Mouse (Mus musculus) kidney, embryonic 14.5 days (tissue): ENCODE results near the gene Nav2. TPM values are rescaled to one million over a fixed set of nuclear protein-coding genes. Genes with fewer than 3 reads are reported as not detected.
A peak's percentile ranks its signal among the peaks of the same experiment; 100 is the strongest.

Experiments
- ATAC-seq: fragments of 200-750 bp; cut with Nextera tagmentation; 2 replicates; pipeline ENCODE4 v1.8.0; 2017; ENCODE audit warnings: moderate number of reproducible peaks, mild to moderate bottlenecking, moderate TSS enrichment, moderate library complexity; ENCODE audit not compliant: low FRiP score, low TSS enrichment
- H3K27ac ChIP-seq: fragments of 300-500 bp; sonication (generic); 2 replicates; pipeline ENCODE4 v1.5.1; 2014; ENCODE audit warnings: low read depth, mild to moderate bottlenecking, low read length, moderate library complexity, mixed read lengths
- H3K27me3 ChIP-seq: fragments of 300-500 bp; sonication (generic); 2 replicates; pipeline ENCODE4 v1.6.1; 2014; ENCODE audit warnings: mild to moderate bottlenecking, low read length; ENCODE audit not compliant: control insufficient read depth, insufficient read depth
- H3K36me3 ChIP-seq: fragments of 300-500 bp; sonication (generic); 2 replicates; pipeline ENCODE4 v1.6.1; 2014; ENCODE audit warnings: low read length, mixed read lengths; ENCODE audit not compliant: control insufficient read depth, insufficient read depth
- H3K4me1 ChIP-seq: fragments of 300-500 bp; sonication (generic); 2 replicates; pipeline ENCODE4 v1.6.1; 2014; ENCODE audit warnings: low read length, mixed read lengths; ENCODE audit not compliant: control insufficient read depth, insufficient read depth
- H3K4me2 ChIP-seq: fragments of 300-500 bp; sonication (generic); replicated peaks from 2 replicates; pipeline ENCODE4 v1.6.1; 2014; ENCODE audit warnings: low read depth, mild to moderate bottlenecking, low read length
- H3K4me3 ChIP-seq: fragments of 300-500 bp; sonication (generic); 2 replicates; pipeline ENCODE4 v1.5.1; 2014; ENCODE audit warnings: mild to moderate bottlenecking, low read length
- H3K9ac ChIP-seq: fragments of 300-500 bp; sonication (generic); 2 replicates; pipeline ENCODE4 v1.6.1; 2014; ENCODE audit warnings: low read depth, mild to moderate bottlenecking, low read length, moderate library complexity
- H3K9me3 ChIP-seq: fragments of 300-500 bp; sonication (generic); 2 replicates; pipeline ENCODE4 v1.6.1; 2016; ENCODE audit warnings: low read length; ENCODE audit not compliant: control insufficient read depth
- WGBS: fragments of 180-500 bp; shearing (Covaris S2); extraction: QIAGEN DNeasy Blood & Tissue Kit; methylation state at CpG from one replicate; pipeline ENCODE4 v1.1.7; 2014; 5-methylcytosine and 5-hydroxymethylcytosine counted together
- polyA plus RNA-seq: library from polyadenylated mRNA; unstranded; fragments of >200 nt; fragmentation: Nextera tagmentation; extraction: Ambion mirVana; gene quantifications from 2 replicates; pipeline ENCODE4 v1.2.1, GENCODE M21; 2014

Gene Nav2
- polyA plus RNA-seq, 1 experiment from 2014 or later: 49.2 TPM

GRCm38 (mm10) chr7:49055273-49055672 is 146.8 kb downstream of the Nav2 start:
- Histone ChIP-seq H3K4me3 (no peak overlapping the region), H3K27me3 (no peaks in the 10 kb centered on the region), H3K27ac (no peak overlapping the region), H3K9ac (no peak overlapping the region), H3K36me3 (no peaks in the 10 kb centered on the region), H3K4me2 (no peak overlapping the region), H3K9me3 (no peaks in the 10 kb centered on the region), H3K4me1 (no peaks in the 10 kb centered on the region)
- WGBS: 88% methylated on average over 10 of the region's 10 CpGs
- no peak for ATAC-seq

DNA sequence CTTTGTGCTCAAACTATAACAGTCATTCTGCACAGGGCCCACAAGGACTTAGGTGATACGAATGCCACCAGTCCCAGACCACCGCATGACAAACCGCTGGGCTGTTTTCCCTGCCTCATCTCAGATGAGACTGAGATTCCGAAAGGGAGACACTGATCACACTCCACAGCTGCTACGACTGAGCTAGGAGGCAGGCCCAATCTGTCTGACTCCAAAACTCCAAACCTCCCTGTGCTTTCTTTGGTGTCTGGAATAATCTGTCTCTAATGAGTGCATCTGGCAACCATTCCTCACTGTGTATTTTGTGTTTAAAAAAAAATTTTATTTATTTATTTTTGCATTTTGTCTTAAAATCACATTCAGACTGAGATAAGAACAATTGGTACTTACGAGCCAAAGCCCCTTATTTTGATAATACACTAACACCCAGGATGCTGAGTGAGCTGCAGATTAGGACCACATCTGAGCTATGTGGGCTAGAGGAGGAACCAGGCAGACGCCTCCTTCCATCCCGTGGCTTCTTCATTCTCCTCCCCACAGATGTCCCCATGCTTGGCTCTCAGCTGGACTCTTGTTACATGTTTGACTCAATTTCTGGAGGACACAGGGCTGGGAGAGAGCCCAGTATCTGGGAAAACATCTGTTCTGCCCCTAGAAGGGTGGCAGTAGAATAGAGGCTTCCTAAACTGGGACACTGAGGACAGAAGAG is 149.9 kb downstream of the Nav2 start:
- Histone ChIP-seq H3K27ac (no peak overlapping the region), H3K4me2 (no peak overlapping the region), H3K36me3 (no peaks in the 10 kb centered on the region), H3K9ac (no peak overlapping the region), H3K27me3 (no peaks in the 10 kb centered on the region), H3K4me3 (no peak overlapping the region), H3K9me3 (no peaks in the 10 kb centered on the region), H3K4me1 (no peaks in the 10 kb centered on the region)
- 76% methylated on average over 8 of the region's 8 CpGs for WGBS
- no peak for ATAC-seq

GRCm38 (mm10) chr7:49064792-49065521 is 156.4 kb downstream of the Nav2 start:
- Histone ChIP-seq H3K9me3 (no peaks in the 10 kb centered on the region), H3K27ac (no peak overlapping the region), H3K9ac (no peak overlapping the region), H3K4me2 (no peak overlapping the region), H3K27me3 (no peaks in the 10 kb centered on the region), H3K4me3 (no peak overlapping the region), H3K4me1 (peaks cover 5% of the 10 kb centered on the region; the same call in 1 of the 2 replicates), H3K36me3 (no peaks in the 10 kb centered on the region)
- whole genome bisulfite sequencing: 84% methylated on average over 4 of the region's 4 CpGs
- ATAC-seq: no peak

GRCm38 (mm10) chr7:49065621-49066475 is 157.3 kb downstream of the Nav2 start:
- ATAC-seq: no peak
- Histone ChIP-seq H3K9ac (no peak overlapping the region), H3K27me3 (no peaks in the 10 kb centered on the region), H3K36me3 (no peaks in the 10 kb centered on the region), H3K27ac (no peak overlapping the region; the same call in 1 of the 2 replicates), H3K4me2 (no peak overlapping the region), H3K9me3 (no peaks in the 10 kb centered on the region), H3K4me1 (peaks cover 5% of the 10 kb centered on the region; the same call in 1 of the 2 replicates), H3K4me3 (no peak overlapping the region)
- 53% methylated on average over 9 of the region's 9 CpGs for WGBS

DNA sequence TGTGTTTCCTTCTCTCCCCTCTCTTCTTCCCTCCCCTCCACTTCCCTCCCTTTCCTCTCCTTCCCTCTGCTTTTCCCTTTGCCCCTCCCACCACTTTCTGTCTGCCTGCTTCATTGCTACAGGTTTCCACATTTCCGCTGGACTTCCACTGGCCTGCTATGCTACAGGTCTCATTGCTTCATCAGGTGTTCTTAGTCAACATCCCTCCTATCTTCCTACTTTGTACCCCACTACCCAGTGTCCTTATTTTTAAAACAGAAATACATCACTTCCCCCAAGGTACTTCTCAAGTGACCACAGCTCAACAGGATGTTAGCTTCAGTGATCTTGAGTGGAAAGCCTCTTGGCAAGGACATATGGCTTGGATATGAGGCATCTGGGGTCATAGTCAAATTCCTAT is 158.3 kb downstream of the Nav2 start:
- WGBS: 96% methylated on average over 1 of the region's 1 CpGs
- Histone ChIP-seq H3K27ac (no peak overlapping the region), H3K36me3 (no peaks in the 10 kb centered on the region), H3K9ac (no peak overlapping the region), H3K4me2 (no peak overlapping the region), H3K4me1 (peaks cover 5% of the 10 kb centered on the region; the same call in 1 of the 2 replicates), H3K4me3 (no peak overlapping the region), H3K9me3 (no peaks in the 10 kb centered on the region), H3K27me3 (no peaks in the 10 kb centered on the region)
- ATAC-seq: no peak

- peak; percentile 32; the same call in 1 of the 2 replicates for ATAC-seq
- H3K4me3 ChIP-seq: no peak overlapping the region
- peaks cover 5% of the 10 kb centered on the region; the same call in 1 of the 2 replicates for H3K4me1 ChIP-seq
- no peaks in the 10 kb centered on the region for H3K27me3 ChIP-seq
- WGBS: 44% methylated on average over 12 of the region's 12 CpGs
- H3K9me3 ChIP-seq: no peaks in the 10 kb centered on the region
- no peak overlapping the region for H3K27ac ChIP-seq
- no peak overlapping the region for H3K4me2 ChIP-seq
- no peaks in the 10 kb centered on the region for H3K36me3 ChIP-seq
- no peak overlapping the region for H3K9ac ChIP-seq
These were observed 161.0 kb downstream of the Nav2 start for GRCm38 (mm10) chr7:49069396-49069961.

DNA sequence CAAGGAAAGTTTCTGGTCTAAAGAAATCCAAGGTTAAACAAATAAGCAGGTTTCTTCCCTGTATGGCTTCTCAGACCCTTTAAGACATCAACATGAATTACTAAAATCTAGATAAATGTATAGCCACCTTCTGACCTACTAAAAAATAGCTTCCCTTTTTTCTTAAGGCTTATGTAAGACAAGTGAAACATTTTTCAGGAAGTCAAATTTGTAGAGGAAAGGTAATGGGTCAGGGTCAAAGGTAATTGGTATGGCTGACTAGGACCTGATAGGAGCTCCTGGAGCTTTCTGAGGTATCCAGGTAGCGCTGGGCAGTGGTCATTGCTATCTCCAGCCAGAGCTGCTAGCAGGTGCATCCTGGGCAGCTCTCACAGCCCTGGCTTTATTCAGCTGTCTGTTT is 162.1 kb downstream of the Nav2 start:
- Histone ChIP-seq H3K4me2 (no peak overlapping the region), H3K4me3 (no peak overlapping the region), H3K9ac (no peak overlapping the region), H3K4me1 (peaks cover 7% of the 10 kb centered on the region; the same call in 1 of the 2 replicates), H3K27me3 (no peaks in the 10 kb centered on the region), H3K9me3 (no peaks in the 10 kb centered on the region), H3K36me3 (no peaks in the 10 kb centered on the region), H3K27ac (no peak overlapping the region)
- WGBS: 64% methylated on average over 1 of the region's 1 CpGs
- no peak for ATAC-seq

DNA sequence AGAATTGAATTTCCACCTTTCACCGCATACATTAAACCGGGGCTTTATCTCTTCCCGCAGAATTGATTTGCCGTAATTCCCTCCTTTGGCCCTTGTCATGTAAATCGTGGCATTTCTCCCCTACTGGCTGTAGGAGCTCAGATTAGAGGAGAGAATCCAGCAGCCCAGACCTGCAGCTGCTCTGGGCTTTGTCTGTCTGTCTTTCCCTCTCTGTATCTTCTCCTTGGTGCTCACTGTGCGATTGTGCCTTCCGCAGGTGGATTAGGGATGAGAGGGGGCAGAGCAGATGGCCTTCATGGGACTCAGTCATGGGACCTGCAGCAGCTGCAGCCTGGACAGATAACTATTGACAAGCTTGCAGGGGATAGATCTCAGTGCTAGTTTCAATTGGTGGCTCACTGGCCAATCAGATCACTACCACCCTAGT is 162.6 kb downstream of the Nav2 start:
- Histone ChIP-seq H3K4me1 (0 out of 2 replicates have a peak, but pooled peaks cover 4% of the 10 kb centered on the region), H3K4me3 (no peak overlapping the region), H3K4me2 (no peak overlapping the region), H3K36me3 (no peaks in the 10 kb centered on the region), H3K9me3 (no peaks in the 10 kb centered on the region), H3K27ac (no peak overlapping the region), H3K9ac (no peak overlapping the region), H3K27me3 (no peaks in the 10 kb centered on the region)
- 28% methylated on average over 7 of the region's 7 CpGs for WGBS
- ATAC-seq: no peak
